9 mouse cellular contexts compared by ENCODE assay signal in genomic region chr8:123761266-123761882, GRCm38 (mm10). TPM values are rescaled to one million over a fixed set of nuclear protein-coding genes. Genes with fewer than 3 reads are reported as not detected.
DNase-seq lines count a peak whose midpoint lies in the region; ATAC-seq and TF ChIP-seq lines count a peak whose summit lies in the region.
"Had no signal": no experiment of that assay in that cellular context is flagged by ENCODE, and none has a peak within 500 bp of the region (broad histone marks: within the 10 kb centered on the region; RNA-seq: fewer than 3 reads in every experiment).

No protein-coding gene starts in this region.

- no peak for TF ChIP-seq CTCF in kidney, adult 2 months (conservative IDR thresholded peaks at IDR 0.05; ENCODE audit: insufficient read depth, insufficient read length, low read depth, low read length)

- H3K4me3 ChIP-seq in kidney, adult 2 months (ENCODE audit: insufficient read depth, low read depth, low read length), result no peak overlapping the region
- H3K4me3 ChIP-seq: hindbrain, embryonic 15.5 days had no signal

- no peaks in the 10 kb centered on the region for H3K36me3 ChIP-seq in kidney, adult 2 months (ENCODE audit: control insufficient read depth, insufficient read depth, low read length)
- H3K36me3 ChIP-seq: hindbrain, embryonic 15.5 days had no signal

- H3K4me1 ChIP-seq in kidney, adult 2 months (ENCODE audit: control insufficient read depth, insufficient read depth, low read length), result no peaks in the 10 kb centered on the region

- no peak overlapping the region for H3K27ac ChIP-seq in kidney, adult 2 months (ENCODE audit: insufficient read depth, low read depth, low read length)
- H3K27ac ChIP-seq: hindbrain, embryonic 15.5 days had no signal

- H3K27me3 ChIP-seq in kidney, adult 2 months (replicated peaks; ENCODE audit: control insufficient read depth, insufficient read depth, low read length), result no peaks in the 10 kb centered on the region
- H3K27me3 ChIP-seq: hindbrain, embryonic 15.5 days had no signal

- no peak for TF ChIP-seq POLR2A in kidney, adult 2 months (IDR thresholded peaks at IDR 0.05; ENCODE audit: low read depth, low read length)

- 50% methylated on average over 12 of the region's 12 CpGs for WGBS in kidney, adult 2 months

- no peak for ATAC-seq in CD4-positive, CD25-positive, alpha-beta regulatory T cell, adult 4 months

- peak; percentile 41 for DNase-seq in layer of hippocampus, adult 11-12 months (ENCODE audit: low spot score)
- DNase-seq in layer of hippocampus, postnatal 36 days, result no peak
- DNase-seq in adrenal gland, adult 8-10 months, result peak; percentile 47
- peak; percentile 87 for DNase-seq in fat pad, adult 2 months (ENCODE audit: extremely low read depth, low read depth, low spot score)
- peak; percentile 57 for DNase-seq in kidney, adult 2 months
- peak; percentile 46 to 80 for DNase-seq in lung, postnatal 4 days
- no peak for DNase-seq in spleen, adult 12 weeks (ENCODE audit: low spot score)

RNA-seq across cellular contexts. Expression of gene Rab4a, which starts 44.4 kb away (rescaled TPM):
- 10 to 100 TPM; 42.3 to 42.8 TPM for total RNA-seq in layer of hippocampus, postnatal 36 days (2021)
- 10 to 100 TPM; 24.3 to 40.6 (median 34.0) TPM for total RNA-seq in adrenal gland, adult 8-10 months (2022)
- 38.8 and 42.7 TPM in 2 replicates for polyA plus RNA-seq in kidney, adult 2 months (2012; rRNA removed)
- 1 to 10 TPM; 2.7 to 9.6 TPM for polyA plus RNA-seq in CD4-positive, CD25-positive, alpha-beta regulatory T cell, adult 4 months (2017; shearing (Covaris generic))

Comparison
In these comparisons a context has a peak if more than half of its experiments do, and no peak if none do; other contexts are left out.
1. DNase-seq: peak in layer of hippocampus, adult 11-12 months (single experiment), adrenal gland, adult 8-10 months (single experiment), fat pad, adult 2 months (single experiment), kidney, adult 2 months (single experiment) and lung, postnatal 4 days (2 of 2); none in layer of hippocampus, postnatal 36 days (0 of 2) and spleen, adult 12 weeks (single experiment).